In genomic region chr3:87151294-87151826, GRCm38 (mm10) we compare ENCODE assay signal across 10 mouse cellular contexts. TPM values are rescaled to one million over a fixed set of nuclear protein-coding genes. Genes with fewer than 3 reads are reported as not detected.
A peak's percentile ranks its signal among the peaks of the same experiment; 100 is the strongest.
DNase-seq lines count a peak whose midpoint lies in the region; ATAC-seq and TF ChIP-seq lines count a peak whose summit lies in the region.
"Had no signal": no experiment of that assay in that cellular context is flagged by ENCODE, and none has a peak within 500 bp of the region (broad histone marks: within the 10 kb centered on the region; RNA-seq: fewer than 3 reads in every experiment).

No protein-coding gene starts in this region.

- H3K79me2 ChIP-seq in myocyte (ENCODE audit: control insufficient read depth, insufficient read depth): peaks cover 80% of the 10 kb centered on the region

- no peaks in the 10 kb centered on the region for H3K9me3 ChIP-seq in kidney, postnatal 0 days (replicated peaks; ENCODE audit: low read length)
- H3K9me3 ChIP-seq in embryonic facial prominence, embryonic 13.5 days: no peaks in the 10 kb centered on the region
- H3K9me3 ChIP-seq in hindbrain, embryonic 16.5 days (ENCODE audit: control insufficient read depth, low read length): no peaks in the 10 kb centered on the region

- H3K36me3 ChIP-seq in kidney, postnatal 0 days (ENCODE audit: insufficient read depth, low read length): no peaks in the 10 kb centered on the region
- H3K36me3 ChIP-seq in embryonic facial prominence, embryonic 13.5 days: peaks cover 9% of the 10 kb centered on the region
- no peaks in the 10 kb centered on the region for H3K36me3 ChIP-seq in hindbrain, embryonic 16.5 days (ENCODE audit: control insufficient read depth, insufficient read depth, low read length)
- H3K36me3 ChIP-seq in myocyte (ENCODE audit: control insufficient read depth, insufficient read depth): peaks cover 10% of the 10 kb centered on the region

- H3K27ac ChIP-seq in kidney, postnatal 0 days: peak overlapping the region; percentile 96
- peak overlapping the region; percentile 99 for H3K27ac ChIP-seq in embryonic facial prominence, embryonic 13.5 days
- peak overlapping the region; percentile 49 for H3K27ac ChIP-seq in hindbrain, embryonic 16.5 days (ENCODE audit: low read depth, low read length)

- no peak overlapping the region for H3K4me3 ChIP-seq in kidney, postnatal 0 days (replicated peaks; ENCODE audit: low read depth, low read length)
- no peak overlapping the region for H3K4me3 ChIP-seq in embryonic facial prominence, embryonic 13.5 days
- H3K4me3 ChIP-seq in hindbrain, embryonic 16.5 days (ENCODE audit: low read length): no peak overlapping the region
- peak overlapping the region; percentile 1 for H3K4me3 ChIP-seq in myocyte
- H3K4me3 ChIP-seq: erythroblast, embryonic 14.5 days had no signal

- no peak for TF ChIP-seq POLR2A in myocyte (IDR thresholded peaks at IDR 0.05; ENCODE audit: insufficient read length, low read depth)

- peak overlapping the region; percentile 43 for H3K9ac ChIP-seq in kidney, postnatal 0 days (ENCODE audit: low read depth, low read length)
- peak overlapping the region; percentile 61 for H3K9ac ChIP-seq in embryonic facial prominence, embryonic 13.5 days
- H3K9ac ChIP-seq in hindbrain, embryonic 16.5 days (ENCODE audit: low read depth, low read length): no peak overlapping the region

- no peaks in the 10 kb centered on the region for H3K27me3 ChIP-seq in kidney, postnatal 0 days (ENCODE audit: insufficient read depth, low read length)
- H3K27me3 ChIP-seq in embryonic facial prominence, embryonic 13.5 days: no peaks in the 10 kb centered on the region
- no peaks in the 10 kb centered on the region for H3K27me3 ChIP-seq in hindbrain, embryonic 16.5 days (replicated peaks; ENCODE audit: control insufficient read depth, insufficient read depth, low read length)
- no peaks in the 10 kb centered on the region for H3K27me3 ChIP-seq in myocyte (ENCODE audit: control insufficient read depth, insufficient read depth, insufficient read length)

- no peak for ATAC-seq in kidney, postnatal 0 days (replicated peaks; ENCODE audit: low FRiP score, low read depth)
- ATAC-seq in embryonic facial prominence, embryonic 13.5 days (ENCODE audit: insufficient number of reproducible peaks, insufficient read depth, low FRiP score, low TSS enrichment, low read depth): no peak
- ATAC-seq in hindbrain, embryonic 16.5 days: no peak
- no peak for ATAC-seq in erythroblast, adult 5-6 weeks (replicated peaks; ENCODE audit: low FRiP score, poor library complexity, severe bottlenecking)

- no peak for TF ChIP-seq CTCF in kidney, postnatal 0 days (IDR thresholded peaks at IDR 0.05; ENCODE audit: low read depth)

- 47% methylated on average over 2 of the region's 2 CpGs for WGBS in kidney, postnatal 0 days
- WGBS in embryonic facial prominence, embryonic 13.5 days: 30% methylated on average over 2 of the region's 2 CpGs
- WGBS in hindbrain, embryonic 16.5 days: 55% methylated on average over 2 of the region's 2 CpGs

- no peak for DNase-seq in kidney, postnatal 0 days (ENCODE audit: low spot score)
- DNase-seq in kidney, postnatal 14 days: no peak
- DNase-seq in layer of hippocampus, adult 18-20 months (ENCODE audit: low spot score in 2 of 2): no peak
- DNase-seq in gastrocnemius, postnatal 10 days: no peak
- DNase-seq: thymus, postnatal 36 days had no signal

- H3K4me1 ChIP-seq in kidney, postnatal 0 days (replicated peaks; ENCODE audit: insufficient read depth, low read length): peaks cover 39% of the 10 kb centered on the region
- peaks cover 83% of the 10 kb centered on the region for H3K4me1 ChIP-seq in embryonic facial prominence, embryonic 13.5 days
- H3K4me1 ChIP-seq in hindbrain, embryonic 16.5 days (ENCODE audit: control insufficient read depth, insufficient read depth, low read depth, low read length): peaks cover 40% of the 10 kb centered on the region

- no peak overlapping the region for H3K4me2 ChIP-seq in kidney, postnatal 0 days (ENCODE audit: low read length)
- H3K4me2 ChIP-seq in embryonic facial prominence, embryonic 13.5 days: peak overlapping the region; percentile 46
- H3K4me2 ChIP-seq in hindbrain, embryonic 16.5 days (ENCODE audit: low read length): no peak overlapping the region
- peak overlapping the region; percentile 97 for H3K4me2 ChIP-seq in myocyte (ENCODE audit: low read depth)

- H3ac ChIP-seq in myocyte (ENCODE audit: control insufficient read depth, insufficient read length): no peak overlapping the region

TF ChIP-seq in myocyte, 11 proteins besides CTCF, POLR2A, EP300 and RAD21:
- no peak for TF ChIP-seq SRF (IDR thresholded peaks at IDR 0.05; ENCODE audit: control insufficient read depth, insufficient read length, low read depth)
- TF ChIP-seq MYOD1 (IDR thresholded peaks at IDR 0.05; ENCODE audit: control insufficient read depth in 1 of 3, insufficient read length in 2 of 3, low read depth in 2 of 3): no peak
- no peak for TF ChIP-seq POLR2AphosphoS2 (IDR thresholded peaks at IDR 0.05; ENCODE audit: insufficient read length, low read depth)
- TF ChIP-seq CEBPB (IDR thresholded peaks at IDR 0.05; ENCODE audit: insufficient read depth, poor library complexity, severe bottlenecking): no peak
- TF ChIP-seq TCF12 (IDR thresholded peaks at IDR 0.05; ENCODE audit: insufficient read depth, poor library complexity, severe bottlenecking): no peak
- no peak for TF ChIP-seq REST (IDR thresholded peaks at IDR 0.05; ENCODE audit: insufficient read depth, insufficient read length)
- TF ChIP-seq USF1 (IDR thresholded peaks at IDR 0.05; ENCODE audit: low read depth): no peak

RNA-seq across cellular contexts. Expression of gene Kirrel, which starts 23.2 kb away (rescaled TPM):
- polyA plus RNA-seq in kidney, postnatal 0 days (2015; fragmentation: Nextera tagmentation; extraction: Ambion mirVana): 11.7 and 12.3 TPM in 2 replicates
- 20.4 and 21.9 TPM in 2 replicates for polyA plus RNA-seq in embryonic facial prominence, embryonic 13.5 days (2015; fragmentation: Nextera tagmentation; extraction: Ambion mirVana)
- polyA plus RNA-seq in hindbrain, embryonic 16.5 days (2015; fragmentation: Nextera tagmentation; extraction: Ambion mirVana): 4.4 TPM in 2 replicates
- 20.7 TPM for polyA plus RNA-seq in myocyte (2012; fragmentation: generic; extraction: Trizol)
- total RNA-seq in erythroblast, adult 5-6 weeks (2015; ENCODE audit: low replicate concordance): not detected in 2 replicates
- not detected in 2 replicates for total RNA-seq in erythroblast, adult 5-6 weeks (2017; ENCODE audit: low replicate concordance)
- 1 to 10 TPM; 2.6 to 3.5 TPM for total RNA-seq in layer of hippocampus, adult 18-20 months (2021)
- total RNA-seq in gastrocnemius, postnatal 10 days (2021): 10 to 100 TPM; 13.7 to 19.0 TPM
- polyA plus RNA-seq: erythroblast, embryonic 14.5 days had no signal

Comparison
In these comparisons a context has a peak if more than half of its experiments do, and no peak if none do; other contexts are left out.
1. H3K27ac ChIP-seq: peak in every context shown above with its lines; median percentile 99 in embryonic facial prominence, embryonic 13.5 days; 96 in kidney, postnatal 0 days; 49 in hindbrain, embryonic 16.5 days.
2. H3K4me2 ChIP-seq: peak in embryonic facial prominence, embryonic 13.5 days (single experiment) and myocyte (single experiment); none in kidney, postnatal 0 days (single experiment) and hindbrain, embryonic 16.5 days (single experiment).